ENCODE assay signal across 10 mouse cellular contexts in the genomic region with DNA sequence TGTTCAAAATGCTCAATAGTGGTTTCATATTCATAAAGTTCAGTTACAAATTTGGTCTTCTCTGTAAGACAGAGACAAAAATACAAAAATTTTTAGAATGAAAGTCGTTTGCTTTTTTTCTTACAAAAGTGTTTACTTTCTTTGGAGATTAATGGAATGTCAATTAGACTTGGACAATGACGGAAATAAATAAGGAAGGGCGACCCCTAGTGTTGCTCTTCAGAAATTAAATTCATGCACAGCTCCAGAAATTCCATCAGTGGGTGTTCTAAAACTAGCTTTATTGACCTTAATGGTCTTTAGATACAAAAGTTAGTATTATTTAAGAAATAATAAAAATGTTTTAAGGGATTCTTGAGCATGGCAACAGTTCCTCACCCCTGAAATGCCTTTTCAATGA.
DNase-seq lines count a peak whose midpoint lies in the region; TF ChIP-seq lines count a peak whose summit lies in the region.
"Had no signal": no experiment of that assay in that cellular context is flagged by ENCODE, and none has a peak within 500 bp of the region (broad histone marks: within the 10 kb centered on the region; RNA-seq: fewer than 3 reads in every experiment).

No protein-coding gene starts in this region.

- no peaks in the 10 kb centered on the region for H3K36me3 ChIP-seq in midbrain, embryonic 10.5 days
- H3K36me3 ChIP-seq: liver, embryonic 15.5 days; stomach, embryonic 15.5 days had no signal

- no peak overlapping the region for H3K4me3 ChIP-seq in cerebellum, adult 2 months (replicated peaks; ENCODE audit: insufficient read depth, low read depth, low read length)
- H3K4me3 ChIP-seq in midbrain, embryonic 10.5 days, result no peak overlapping the region
- H3K4me3 ChIP-seq: liver, embryonic 15.5 days; stomach, embryonic 15.5 days had no signal

- 4% methylated on average over 3 of the region's 3 CpGs for WGBS in cerebellum, adult 2 months
- 5% methylated on average over 3 of the region's 3 CpGs for whole genome bisulfite sequencing in midbrain, embryonic 10.5 days

- no peak overlapping the region for H3K27ac ChIP-seq in cerebellum, adult 2 months (ENCODE audit: insufficient read depth, low read length)
- no peak overlapping the region for H3K27ac ChIP-seq in midbrain, embryonic 10.5 days (replicated peaks)
- H3K27ac ChIP-seq: liver, embryonic 15.5 days; stomach, embryonic 15.5 days had no signal

- no peaks in the 10 kb centered on the region for H3K4me1 ChIP-seq in cerebellum, adult 2 months (ENCODE audit: control insufficient read depth, insufficient read depth, low read length)
- H3K4me1 ChIP-seq in midbrain, embryonic 10.5 days, result no peaks in the 10 kb centered on the region
- H3K4me1 ChIP-seq: liver, embryonic 15.5 days; stomach, embryonic 15.5 days had no signal

- no peaks in the 10 kb centered on the region for H3K27me3 ChIP-seq in cerebellum, adult 2 months (ENCODE audit: control insufficient read depth, insufficient read depth, low read length)
- H3K27me3 ChIP-seq in midbrain, embryonic 10.5 days (ENCODE audit: low read depth, poor library complexity, severe bottlenecking), result no peaks in the 10 kb centered on the region
- H3K27me3 ChIP-seq: liver, embryonic 15.5 days; stomach, embryonic 15.5 days had no signal

- peak; percentile 40; the same call in 1 of the 2 replicates for TF ChIP-seq CTCF in cerebellum, adult 2 months (IDR thresholded peaks at IDR 0.05; ENCODE audit: borderline replicate concordance, insufficient read depth, low read depth, low read length)

- peak in 1 of 2 experiments; percentile 5 for DNase-seq in cerebellum, adult 2 months
- DNase-seq in cerebellum, adult 11-12 months, result no peak
- DNase-seq in left cerebral cortex, adult 18-20 months (ENCODE audit: low spot score in 2 of 2), result peak; percentile 18 to 36
- no peak for DNase-seq in left cerebral cortex, adult 11 months (ENCODE audit: low spot score)
- peak; percentile 1 for DNase-seq in MEL-GATA-1-ER (ENCODE audit: extremely low read depth, low read depth)
- DNase-seq in kidney, postnatal 4 days, result peak; percentile 9 to 13
- DNase-seq in thymus, postnatal 14 days, result no peak
- DNase-seq in midbrain, embryonic 10.5 days (ENCODE audit: low spot score), result no peak

- no peaks in the 10 kb centered on the region for H3K9me3 ChIP-seq in midbrain, embryonic 10.5 days (replicated peaks)
- H3K9me3 ChIP-seq: liver, embryonic 15.5 days; stomach, embryonic 15.5 days had no signal

- TF ChIP-seq POLR2A in cerebellum, adult 2 months (IDR thresholded peaks at IDR 0.05; ENCODE audit: borderline replicate concordance, insufficient read depth, low read length), result no peak

Comparison
In these comparisons a context has a peak if more than half of its experiments do, and no peak if none do; other contexts are left out.
1. DNase-seq: peak in left cerebral cortex, adult 18-20 months (2 of 2), MEL-GATA-1-ER (single experiment) and kidney, postnatal 4 days (2 of 2); none in cerebellum, adult 11-12 months (single experiment), left cerebral cortex, adult 11 months (single experiment), thymus, postnatal 14 days (single experiment) and midbrain, embryonic 10.5 days (single experiment).